Mouse (Mus musculus) embryonic facial prominence, embryonic 13.5 days (tissue): ENCODE data around the gene Clec2d. TPM values are rescaled to one million over a fixed set of nuclear protein-coding genes. Genes with fewer than 3 reads are reported as not detected.

Experiments
- ATAC-seq: fragments of 200-750 bp; cut with Nextera tagmentation; 2 replicates; pipeline ENCODE4 v1.8.0; 2017; ENCODE audit warnings: low read depth; ENCODE audit not compliant: insufficient number of reproducible peaks, insufficient read depth, low FRiP score, low TSS enrichment
- H3K27ac ChIP-seq: fragments of 300-500 bp; sonication (generic); 2 replicates; pipeline ENCODE4 v1.5.1; 2015; ENCODE audit warnings: moderate library complexity, mild to moderate bottlenecking, inconsistent platforms
- H3K27me3 ChIP-seq: fragments of 300-500 bp; sonication (generic); 2 replicates; pipeline ENCODE4 v1.6.1; 2015; ENCODE audit warnings: mild to moderate bottlenecking, inconsistent platforms
- H3K36me3 ChIP-seq: fragments of 300-500 bp; sonication (generic); 2 replicates; pipeline ENCODE4 v1.6.1; 2015; ENCODE audit warnings: mild to moderate bottlenecking, inconsistent platforms
- H3K4me1 ChIP-seq: fragments of 300-500 bp; sonication (generic); 2 replicates; pipeline ENCODE4 v1.6.1; 2015; ENCODE audit warnings: inconsistent platforms
- H3K4me2 ChIP-seq: fragments of 300-500 bp; sonication (generic); 2 replicates; pipeline ENCODE4 v1.6.1; 2015; ENCODE audit warnings: moderate library complexity, mild to moderate bottlenecking, inconsistent platforms
- H3K4me3 ChIP-seq: fragments of 300-500 bp; sonication (generic); 2 replicates; pipeline ENCODE4 v1.5.1; 2015; ENCODE audit warnings: mild to moderate bottlenecking, inconsistent platforms
- H3K9ac ChIP-seq: fragments of 300-500 bp; sonication (generic); 2 replicates; pipeline ENCODE4 v1.6.1; 2015; ENCODE audit warnings: mild to moderate bottlenecking, inconsistent platforms
- H3K9me3 ChIP-seq: fragments of 300-500 bp; sonication (generic); 2 replicates; pipeline ENCODE4 v1.6.1; 2016; ENCODE audit warnings: inconsistent platforms
- WGBS: fragments of 180-500 bp; shearing (Covaris S2); methylation state at CpG from one replicate; pipeline ENCODE4 v1.1.7; 2015; ENCODE audit warnings: mixed read lengths; 5-methylcytosine and 5-hydroxymethylcytosine counted together
- polyA plus RNA-seq: library from polyadenylated mRNA; unstranded; fragments of >200 nt; fragmentation: Nextera tagmentation; extraction: Ambion mirVana; gene quantifications from 2 replicates; pipeline ENCODE4 v1.2.1, GENCODE M21; 2015

Gene Clec2d
- polyA plus RNA-seq, result 0.28 and 0.58 TPM in 2 replicates

GRCm38 (mm10) chr6:129180403-129181169 lies at the start of gene Clec2d:
TSS of gene Clec2d (plus strand) at chr6:129180615.
- 3% methylated on average over 15 of the region's 15 CpGs for WGBS
- Histone ChIP-seq H3K27ac (peak within 1 kb of the TSS; percentile 90), H3K4me3 (peak within 1 kb of the TSS; percentile 47), H3K27me3 (no peaks in the 10 kb centered on the region), H3K36me3 (0 out of 2 replicates have a peak, but pooled peaks cover 2% of the 10 kb centered on the region), H3K4me1 (peaks cover 5% of the 10 kb centered on the region; the same call in 1 of the 2 replicates), H3K9ac (peak within 1 kb of the TSS; percentile 70), H3K4me2 (peak within 1 kb of the TSS; percentile 60), H3K9me3 (no peaks in the 10 kb centered on the region)
- ATAC-seq, result peak; percentile 80

- 86% methylated on average over 4 of the region's 4 CpGs for WGBS
- H3K4me3 ChIP-seq, result no peak overlapping the region
- no peak overlapping the region for H3K27ac ChIP-seq
- no peak for ATAC-seq
- no peaks in the 10 kb centered on the region for H3K4me1 ChIP-seq
- no peaks in the 10 kb centered on the region for H3K36me3 ChIP-seq
- no peak overlapping the region for H3K9ac ChIP-seq
- no peaks in the 10 kb centered on the region for H3K27me3 ChIP-seq
- H3K4me2 ChIP-seq, result no peak overlapping the region
- no peaks in the 10 kb centered on the region for H3K9me3 ChIP-seq
These were observed 47.6 kb upstream of the Clec2d start for GRCm38 (mm10) chr6:129132604-129133341.

GRCm38 (mm10) chr6:129146812-129147211 lies 33.6 kb upstream of the Clec2d start:
- Histone ChIP-seq H3K27me3 (no peaks in the 10 kb centered on the region), H3K9me3 (no peaks in the 10 kb centered on the region), H3K27ac (no peak overlapping the region), H3K9ac (no peak overlapping the region), H3K4me1 (no peaks in the 10 kb centered on the region), H3K36me3 (no peaks in the 10 kb centered on the region), H3K4me3 (no peak overlapping the region), H3K4me2 (no peak overlapping the region)
- ATAC-seq, result no peak
- 89% methylated on average over 2 of the region's 2 CpGs for WGBS

DNA sequence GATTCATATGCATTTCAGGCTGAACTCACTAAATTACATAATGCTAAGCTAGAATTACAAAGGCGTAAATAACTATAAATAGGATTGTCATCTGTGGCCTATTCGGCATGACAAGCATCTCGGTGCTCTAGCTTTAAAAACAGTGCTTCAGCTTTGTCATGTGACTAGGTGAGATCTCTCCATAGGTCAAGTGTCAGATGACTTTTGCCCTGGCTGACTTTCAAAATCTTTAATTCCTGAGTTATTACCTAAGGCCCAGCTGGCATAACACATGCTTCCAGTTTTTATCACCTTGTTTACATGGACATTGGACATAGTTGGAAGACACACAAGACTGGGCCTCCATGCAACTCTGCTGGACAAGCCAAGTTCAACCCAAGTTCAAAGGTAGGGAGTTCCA lies 20.3 kb upstream of the Clec2d start:
- H3K9me3 ChIP-seq, result no peaks in the 10 kb centered on the region
- no peak overlapping the region for H3K9ac ChIP-seq
- no peak overlapping the region for H3K27ac ChIP-seq
- H3K27me3 ChIP-seq, result no peaks in the 10 kb centered on the region
- 83% methylated on average over 3 of the region's 3 CpGs for WGBS
- H3K4me3 ChIP-seq, result no peak overlapping the region
- H3K4me2 ChIP-seq, result no peak overlapping the region
- H3K4me1 ChIP-seq, result no peaks in the 10 kb centered on the region
- ATAC-seq, result no peak
- H3K36me3 ChIP-seq, result no peaks in the 10 kb centered on the region

DNA sequence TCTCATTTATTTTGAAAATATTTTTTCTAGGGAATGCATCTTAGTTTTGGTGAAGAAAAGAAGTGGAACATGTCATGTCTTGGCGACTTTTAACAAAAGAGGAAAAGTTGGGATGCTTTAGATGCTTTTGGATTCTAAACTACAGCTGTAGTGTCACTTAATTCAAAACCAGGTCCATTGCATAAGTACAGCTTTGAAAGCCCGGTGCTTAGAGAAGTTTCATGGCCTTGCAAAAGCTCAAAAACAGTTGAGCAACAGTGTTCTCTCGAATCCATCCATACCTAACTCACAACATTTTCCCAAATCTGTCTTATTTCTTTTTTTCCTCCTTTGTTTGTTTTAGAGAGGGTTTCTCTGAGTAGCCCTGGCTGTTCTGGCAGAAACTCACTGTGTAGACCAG lies 19.3 kb upstream of the Clec2d start:
- H3K9ac ChIP-seq, result no peak overlapping the region
- ATAC-seq, result no peak
- no peaks in the 10 kb centered on the region for H3K4me1 ChIP-seq
- H3K27ac ChIP-seq, result no peak overlapping the region
- WGBS, result 87% methylated on average over 3 of the region's 3 CpGs
- no peak overlapping the region for H3K4me2 ChIP-seq
- H3K4me3 ChIP-seq, result no peak overlapping the region
- no peaks in the 10 kb centered on the region for H3K27me3 ChIP-seq
- no peaks in the 10 kb centered on the region for H3K9me3 ChIP-seq
- H3K36me3 ChIP-seq, result no peaks in the 10 kb centered on the region

GRCm38 (mm10) chr6:129161951-129162350 lies 18.5 kb upstream of the Clec2d start:
- Histone ChIP-seq H3K4me2 (no peak overlapping the region), H3K9me3 (no peaks in the 10 kb centered on the region), H3K27ac (no peak overlapping the region), H3K27me3 (no peaks in the 10 kb centered on the region), H3K4me3 (no peak overlapping the region), H3K9ac (no peak overlapping the region), H3K4me1 (no peaks in the 10 kb centered on the region), H3K36me3 (no peaks in the 10 kb centered on the region)
- ATAC-seq, result no peak

DNA sequence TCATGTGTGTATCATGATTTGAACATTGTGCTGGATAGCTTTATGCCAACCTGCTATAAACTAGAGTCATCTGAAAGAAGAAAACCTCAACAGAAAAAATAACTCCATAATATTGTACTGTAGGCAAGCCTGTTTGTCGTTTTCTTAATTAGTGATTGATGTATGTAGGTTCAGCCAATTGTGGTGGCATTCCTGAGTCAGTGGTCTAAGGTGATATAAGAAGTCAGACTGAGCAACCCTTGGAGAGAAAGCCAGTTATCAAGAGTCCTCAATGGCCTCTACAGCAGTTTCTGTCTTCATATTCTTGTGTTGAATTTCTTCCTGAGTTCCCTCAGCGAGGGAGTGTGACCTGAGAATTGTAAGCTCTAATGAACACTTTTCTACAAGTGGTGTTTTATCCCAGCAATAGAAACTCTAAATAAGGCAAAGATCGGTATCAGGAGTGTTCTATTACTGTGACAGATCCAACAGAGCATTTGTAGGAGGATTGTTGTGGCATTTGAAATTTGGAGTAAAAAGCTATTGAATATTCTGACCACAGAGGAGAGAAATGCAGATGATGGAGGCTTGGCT lies 17.7 kb upstream of the Clec2d start:
- Histone ChIP-seq H3K36me3 (no peaks in the 10 kb centered on the region), H3K4me3 (no peak overlapping the region), H3K27me3 (no peaks in the 10 kb centered on the region), H3K9ac (no peak overlapping the region), H3K4me1 (no peaks in the 10 kb centered on the region), H3K9me3 (no peaks in the 10 kb centered on the region), H3K4me2 (no peak overlapping the region), H3K27ac (no peak overlapping the region)
- no peak for ATAC-seq
- WGBS, result 69% methylated on average over 3 of the region's 3 CpGs

- Histone ChIP-seq H3K4me1 (no peaks in the 10 kb centered on the region), H3K9me3 (no peaks in the 10 kb centered on the region), H3K4me2 (no peak overlapping the region), H3K4me3 (no peak overlapping the region), H3K27ac (no peak overlapping the region), H3K9ac (no peak overlapping the region), H3K36me3 (no peaks in the 10 kb centered on the region), H3K27me3 (no peaks in the 10 kb centered on the region)
- no peak for ATAC-seq
- 88% methylated on average over 1 of the region's 1 CpGs for WGBS
These were observed 16.8 kb upstream of the Clec2d start for GRCm38 (mm10) chr6:129163606-129164005.

- Histone ChIP-seq H3K36me3 (no peaks in the 10 kb centered on the region), H3K27ac (no peak overlapping the region), H3K4me2 (no peak overlapping the region), H3K4me3 (no peak overlapping the region), H3K9me3 (no peaks in the 10 kb centered on the region), H3K27me3 (no peaks in the 10 kb centered on the region), H3K4me1 (no peaks in the 10 kb centered on the region), H3K9ac (no peak overlapping the region)
- WGBS, result 56% methylated on average over 1 of the region's 1 CpGs
- no peak for ATAC-seq
These were observed 9.5 kb upstream of the Clec2d start for GRCm38 (mm10) chr6:129170925-129171324.

- no peaks in the 10 kb centered on the region for H3K27me3 ChIP-seq
- H3K36me3 ChIP-seq, result no peaks in the 10 kb centered on the region
- H3K4me2 ChIP-seq, result no peak overlapping the region
- ATAC-seq, result no peak
- no peaks in the 10 kb centered on the region for H3K4me1 ChIP-seq
- H3K9ac ChIP-seq, result no peak overlapping the region
- 85% methylated on average over 1 of the region's 1 CpGs for WGBS
- H3K4me3 ChIP-seq, result no peak overlapping the region
- H3K9me3 ChIP-seq, result no peaks in the 10 kb centered on the region
- no peak overlapping the region for H3K27ac ChIP-seq
These were observed 8.7 kb upstream of the Clec2d start for GRCm38 (mm10) chr6:129171675-129172074.

DNA sequence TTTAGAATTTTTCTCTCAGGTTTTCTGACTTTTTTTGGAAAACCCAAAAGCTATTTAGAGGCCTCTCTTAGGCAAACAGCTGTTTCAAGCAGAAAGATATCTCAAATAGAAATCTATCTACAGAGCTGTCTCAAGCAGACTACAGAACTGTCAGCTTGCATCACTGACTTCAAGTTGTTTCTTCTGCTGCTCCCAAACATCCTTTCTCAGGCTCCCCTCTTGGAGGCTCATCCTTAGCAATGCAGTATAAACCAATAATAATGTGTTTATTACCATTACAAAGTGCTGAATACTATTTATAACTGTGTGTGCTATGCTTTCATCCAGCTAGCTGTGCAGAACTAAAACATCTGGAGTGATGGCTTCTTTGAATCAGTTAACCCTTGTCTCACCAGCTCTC lies 5.6 kb upstream of the Clec2d start:
- Histone ChIP-seq H3K36me3 (no peaks in the 10 kb centered on the region), H3K4me1 (no peaks in the 10 kb centered on the region)
- ATAC-seq, result no peak

DNA sequence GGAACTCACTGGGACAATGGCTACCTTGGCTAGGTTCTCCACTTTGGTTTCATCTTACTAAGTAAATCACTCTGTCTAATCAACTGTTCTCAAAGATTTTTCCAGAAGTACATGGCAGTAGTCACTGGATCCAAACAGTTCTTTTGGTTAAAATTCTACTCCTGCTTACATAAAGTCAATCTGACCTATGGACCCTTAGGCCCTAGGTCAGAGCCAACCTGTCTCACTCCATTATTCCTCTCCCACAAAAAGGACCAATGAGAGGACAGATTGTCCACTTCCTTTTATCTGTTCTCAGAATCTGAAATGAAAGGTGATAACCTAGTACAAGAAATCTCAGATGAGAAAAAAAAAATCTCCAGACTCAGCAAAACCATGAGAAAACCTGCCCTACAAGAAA lies 4.8 kb upstream of the Clec2d start:
- no peaks in the 10 kb centered on the region for H3K36me3 ChIP-seq
- H3K4me1 ChIP-seq, result no peaks in the 10 kb centered on the region
- H3K27ac ChIP-seq, result no peak overlapping the region
- H3K27me3 ChIP-seq, result no peaks in the 10 kb centered on the region
- H3K9ac ChIP-seq, result no peak overlapping the region
- no peak for ATAC-seq
- no peaks in the 10 kb centered on the region for H3K9me3 ChIP-seq
- no peak overlapping the region for H3K4me2 ChIP-seq
- no peak overlapping the region for H3K4me3 ChIP-seq

More for the DNA sequence above, 5.6 kb upstream of the Clec2d start:
- H3K4me3 ChIP-seq, result no peak overlapping the region
- no peak overlapping the region for H3K9ac ChIP-seq
- no peaks in the 10 kb centered on the region for H3K27me3 ChIP-seq
- no peaks in the 10 kb centered on the region for H3K9me3 ChIP-seq
- H3K27ac ChIP-seq, result no peak overlapping the region
- no peak overlapping the region for H3K4me2 ChIP-seq
